Mouse (Mus musculus): ENCODE data around the gene Fig4.

- TF ChIP-seq CTCF (conservative IDR thresholded peaks at IDR 0.05; ENCODE audit: low read length), result no peak
- no peak for TF ChIP-seq NANOG (IDR thresholded peaks at IDR 0.05; ENCODE audit: borderline replicate concordance, low read length)
Observed at GRCm38 (mm10) chr10:41197788-41198187, 105.3 kb downstream of the Fig4 start.
